Mouse (Mus musculus): ENCODE data around the gene Zbtb32.

DNA sequence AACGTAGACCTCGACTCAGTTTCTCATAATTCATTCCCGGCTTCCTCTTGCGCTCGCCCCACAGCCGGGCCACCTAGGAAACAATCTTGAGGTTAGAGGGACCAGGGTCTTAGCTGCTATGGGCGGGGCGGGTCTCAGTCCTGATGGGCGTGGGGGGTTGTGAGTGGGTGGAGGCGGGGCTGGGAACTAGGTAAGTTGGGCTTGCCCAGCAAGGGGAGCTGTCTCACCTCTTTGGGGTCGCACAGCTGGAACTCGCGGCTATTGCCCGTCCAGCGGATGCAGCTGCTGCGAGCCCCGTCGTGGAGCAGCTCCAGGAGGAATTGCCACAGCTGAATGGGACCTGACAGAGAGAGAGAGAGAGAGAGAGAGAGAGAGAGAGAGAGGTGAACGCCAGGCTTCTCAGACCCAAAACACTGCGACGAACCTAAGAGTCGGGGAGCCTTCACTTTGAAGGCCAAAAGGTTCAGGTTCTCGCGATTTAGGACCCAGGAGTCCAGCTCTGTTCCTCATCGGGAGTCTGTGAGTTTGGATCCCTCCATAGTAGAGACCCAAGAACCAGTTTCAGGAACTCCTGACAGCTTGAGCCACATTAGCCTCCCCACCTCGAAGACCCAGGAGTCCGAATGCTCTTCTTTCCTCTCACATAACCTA, 35.2 kb upstream of the Zbtb32 start:
- TF ChIP-seq CTCF (IDR thresholded peaks at IDR 0.05; ENCODE audit: borderline replicate concordance, insufficient read depth, low read depth, low read length) (no peak), POLR2A (IDR thresholded peaks at IDR 0.05; ENCODE audit: borderline replicate concordance, insufficient read depth, low read length) (no peak)

Data from cerebellum, adult 2 months (tissue).